Mouse (Mus musculus) lung, embryonic 15.5 days (tissue): ENCODE measurements around the gene Mycl. TPM values are rescaled to one million over a fixed set of nuclear protein-coding genes. Genes with fewer than 3 reads are reported as not detected.

Source experiments
- ATAC-seq: fragments of 200-750 bp; cut with Nextera tagmentation; 2 replicates; pipeline ENCODE4 v1.8.0; 2017; ENCODE audit warnings: moderate number of reproducible peaks, borderline replicate concordance; ENCODE audit not compliant: low FRiP score, low TSS enrichment; ENCODE audit errors: extremely low read depth
- H3K27ac ChIP-seq: fragments of 300-500 bp; sonication (generic); 2 replicates; pipeline ENCODE4 v1.5.1; 2015; ENCODE audit warnings: moderate library complexity, mild to moderate bottlenecking, inconsistent platforms
- H3K27me3 ChIP-seq: fragments of 300-500 bp; sonication (generic); 2 replicates; pipeline ENCODE4 v1.6.1; 2015; ENCODE audit warnings: inconsistent platforms
- H3K36me3 ChIP-seq: fragments of 300-500 bp; sonication (generic); 2 replicates; pipeline ENCODE4 v1.6.1; 2015; ENCODE audit warnings: inconsistent platforms
- H3K4me1 ChIP-seq: fragments of 300-500 bp; sonication (generic); 2 replicates; pipeline ENCODE4 v1.6.1; 2015; ENCODE audit warnings: inconsistent platforms
- H3K4me2 ChIP-seq: fragments of 300-500 bp; sonication (generic); 2 replicates; pipeline ENCODE4 v1.6.1; 2015; ENCODE audit warnings: inconsistent platforms, mild to moderate bottlenecking, moderate library complexity
- H3K4me3 ChIP-seq: fragments of 300-500 bp; sonication (generic); 2 replicates; pipeline ENCODE4 v1.5.1; 2015; ENCODE audit warnings: mild to moderate bottlenecking, inconsistent platforms
- H3K9ac ChIP-seq: fragments of 300-500 bp; sonication (generic); 2 replicates; pipeline ENCODE4 v1.6.1; 2015; ENCODE audit warnings: inconsistent platforms
- H3K9me3 ChIP-seq: fragments of 300-500 bp; sonication (generic); 2 replicates; pipeline ENCODE4 v1.6.1; 2016; ENCODE audit warnings: inconsistent platforms
- WGBS: fragments of 180-500 bp; shearing (Covaris S2); methylation state at CpG from one replicate; pipeline ENCODE4 v1.1.7; 2015; 5-methylcytosine and 5-hydroxymethylcytosine counted together
- polyA plus RNA-seq: library from polyadenylated mRNA; unstranded; fragments of >200 nt; fragmentation: Nextera tagmentation; extraction: Ambion mirVana; gene quantifications from 2 replicates; pipeline ENCODE4 v1.2.1, GENCODE M21; 2015

Gene Mycl
- polyA plus RNA-seq, 1 experiment from 2014 or later, result 18.5 TPM

- H3K4me3 ChIP-seq, result no peak overlapping the region
- no peak overlapping the region for H3K27ac ChIP-seq
- H3K36me3 ChIP-seq, result no peaks in the 10 kb centered on the region
- no peak overlapping the region for H3K4me2 ChIP-seq
- 27% methylated on average over 8 of the region's 8 CpGs for WGBS
- H3K4me1 ChIP-seq, result peaks cover 27% of the 10 kb centered on the region
- no peak overlapping the region for H3K9ac ChIP-seq
- H3K27me3 ChIP-seq, result peaks cover 81% of the 10 kb centered on the region
- no peak for ATAC-seq
- no peaks in the 10 kb centered on the region for H3K9me3 ChIP-seq
Measured at GRCm38 (mm10) chr4:122962751-122963150, 32.7 kb upstream of the Mycl start.

- H3K9ac ChIP-seq, result no peak overlapping the region
- no peak overlapping the region for H3K4me3 ChIP-seq
- H3K9me3 ChIP-seq, result no peaks in the 10 kb centered on the region
- H3K36me3 ChIP-seq, result no peaks in the 10 kb centered on the region
- no peaks in the 10 kb centered on the region for H3K4me1 ChIP-seq
- no peak for ATAC-seq
- H3K27ac ChIP-seq, result no peak overlapping the region
- 46% methylated on average over 4 of the region's 4 CpGs for WGBS
- no peak overlapping the region for H3K4me2 ChIP-seq
- peaks cover 72% of the 10 kb centered on the region for H3K27me3 ChIP-seq
Measured at GRCm38 (mm10) chr4:122968106-122968505, 27.3 kb upstream of the Mycl start.

- 68% methylated on average over 4 of the region's 4 CpGs for WGBS
- H3K9me3 ChIP-seq, result no peaks in the 10 kb centered on the region
- no peak overlapping the region for H3K4me3 ChIP-seq
- H3K27me3 ChIP-seq, result peaks cover 78% of the 10 kb centered on the region
- ATAC-seq, result no peak
- no peak overlapping the region for H3K27ac ChIP-seq
- no peaks in the 10 kb centered on the region for H3K4me1 ChIP-seq
- no peaks in the 10 kb centered on the region for H3K36me3 ChIP-seq
- H3K4me2 ChIP-seq, result no peak overlapping the region
- no peak overlapping the region for H3K9ac ChIP-seq
Measured at GRCm38 (mm10) chr4:122971191-122971590, 24.3 kb upstream of the Mycl start.

GRCm38 (mm10) chr4:122971646-122972045, 23.8 kb upstream of the Mycl start:
- ATAC-seq, result no peak
- Histone ChIP-seq H3K4me3 (no peak overlapping the region), H3K27ac (no peak overlapping the region), H3K4me1 (no peaks in the 10 kb centered on the region), H3K4me2 (no peak overlapping the region), H3K27me3 (peaks cover 78% of the 10 kb centered on the region), H3K9ac (no peak overlapping the region), H3K36me3 (no peaks in the 10 kb centered on the region), H3K9me3 (no peaks in the 10 kb centered on the region)
- WGBS, result 76% methylated on average over 4 of the region's 4 CpGs

GRCm38 (mm10) chr4:122972056-122972455, 23.4 kb upstream of the Mycl start:
- no peak overlapping the region for H3K27ac ChIP-seq
- no peak overlapping the region for H3K4me3 ChIP-seq
- H3K4me1 ChIP-seq, result no peaks in the 10 kb centered on the region
- H3K9ac ChIP-seq, result no peak overlapping the region
- WGBS, result 56% methylated on average over 8 of the region's 8 CpGs
- no peak for ATAC-seq
- no peak overlapping the region for H3K4me2 ChIP-seq
- no peaks in the 10 kb centered on the region for H3K9me3 ChIP-seq
- H3K27me3 ChIP-seq, result peaks cover 79% of the 10 kb centered on the region
- H3K36me3 ChIP-seq, result no peaks in the 10 kb centered on the region

GRCm38 (mm10) chr4:122974976-122975520, 20.4 kb upstream of the Mycl start:
- Histone ChIP-seq H3K36me3 (no peaks in the 10 kb centered on the region), H3K27me3 (peaks cover 74% of the 10 kb centered on the region), H3K4me1 (no peaks in the 10 kb centered on the region), H3K4me3 (no peak overlapping the region), H3K9ac (no peak overlapping the region), H3K9me3 (no peaks in the 10 kb centered on the region), H3K4me2 (no peak overlapping the region), H3K27ac (no peak overlapping the region)
- 84% methylated on average over 5 of the region's 5 CpGs for WGBS
- ATAC-seq, result no peak

GRCm38 (mm10) chr4:122976885-122977284, 18.6 kb upstream of the Mycl start:
- Histone ChIP-seq H3K4me2 (no peak overlapping the region), H3K27me3 (peaks cover 63% of the 10 kb centered on the region), H3K9me3 (no peaks in the 10 kb centered on the region), H3K27ac (no peak overlapping the region), H3K9ac (no peak overlapping the region), H3K36me3 (no peaks in the 10 kb centered on the region), H3K4me3 (no peak overlapping the region), H3K4me1 (no peaks in the 10 kb centered on the region)
- WGBS, result 64% methylated on average over 4 of the region's 4 CpGs
- no peak for ATAC-seq

GRCm38 (mm10) chr4:122978850-122979249, 16.6 kb upstream of the Mycl start:
- H3K4me1 ChIP-seq, result no peaks in the 10 kb centered on the region
- no peak for ATAC-seq
- H3K36me3 ChIP-seq, result no peaks in the 10 kb centered on the region
- peaks cover 64% of the 10 kb centered on the region for H3K27me3 ChIP-seq
- H3K9me3 ChIP-seq, result no peaks in the 10 kb centered on the region
- no peak overlapping the region for H3K27ac ChIP-seq
- H3K9ac ChIP-seq, result no peak overlapping the region
- 80% methylated on average over 2 of the region's 2 CpGs for WGBS
- no peak overlapping the region for H3K4me3 ChIP-seq
- H3K4me2 ChIP-seq, result no peak overlapping the region

GRCm38 (mm10) chr4:122979826-122980225, 15.6 kb upstream of the Mycl start:
- Histone ChIP-seq H3K27me3 (peaks cover 66% of the 10 kb centered on the region), H3K27ac (no peak overlapping the region), H3K9ac (no peak overlapping the region), H3K9me3 (no peaks in the 10 kb centered on the region), H3K4me3 (no peak overlapping the region), H3K36me3 (no peaks in the 10 kb centered on the region), H3K4me1 (no peaks in the 10 kb centered on the region), H3K4me2 (no peak overlapping the region)
- 75% methylated on average over 3 of the region's 3 CpGs for WGBS
- ATAC-seq, result no peak

GRCm38 (mm10) chr4:122980684-122981083, 14.8 kb upstream of the Mycl start:
- H3K27ac ChIP-seq, result no peak overlapping the region

GRCm38 (mm10) chr4:122981238-122981637, 14.2 kb upstream of the Mycl start:
- WGBS, result 70% methylated on average over 7 of the region's 7 CpGs
- Histone ChIP-seq H3K9me3 (no peaks in the 10 kb centered on the region), H3K4me3 (no peak overlapping the region), H3K9ac (no peak overlapping the region), H3K4me1 (no peaks in the 10 kb centered on the region), H3K36me3 (no peaks in the 10 kb centered on the region), H3K27ac (no peak overlapping the region), H3K4me2 (no peak overlapping the region), H3K27me3 (peaks cover 56% of the 10 kb centered on the region)
- ATAC-seq, result no peak

More at GRCm38 (mm10) chr4:122980684-122981083, 14.8 kb upstream of the Mycl start:
- Histone ChIP-seq H3K4me1 (no peaks in the 10 kb centered on the region), H3K36me3 (no peaks in the 10 kb centered on the region), H3K27me3 (peaks cover 61% of the 10 kb centered on the region), H3K4me3 (no peak overlapping the region), H3K9ac (no peak overlapping the region), H3K4me2 (no peak overlapping the region), H3K9me3 (no peaks in the 10 kb centered on the region)
- 69% methylated on average over 2 of the region's 2 CpGs for WGBS
- no peak for ATAC-seq

- no peak overlapping the region for H3K27ac ChIP-seq
- WGBS, result 35% methylated on average over 3 of the region's 3 CpGs
- no peak overlapping the region for H3K4me3 ChIP-seq
- H3K36me3 ChIP-seq, result no peaks in the 10 kb centered on the region
- no peaks in the 10 kb centered on the region; the same call in 1 of the 2 replicates for H3K4me1 ChIP-seq
- ATAC-seq, result no peak
- H3K9me3 ChIP-seq, result no peaks in the 10 kb centered on the region
- no peak overlapping the region for H3K9ac ChIP-seq
- H3K4me2 ChIP-seq, result no peak overlapping the region
- peaks cover 49% of the 10 kb centered on the region for H3K27me3 ChIP-seq
Measured at GRCm38 (mm10) chr4:122981930-122982329, 13.5 kb upstream of the Mycl start.

- no peak overlapping the region for H3K9ac ChIP-seq
- no peaks in the 10 kb centered on the region for H3K9me3 ChIP-seq
- H3K27me3 ChIP-seq, result peaks cover 47% of the 10 kb centered on the region
- no peak overlapping the region for H3K4me2 ChIP-seq
- H3K4me1 ChIP-seq, result no peaks in the 10 kb centered on the region; the same call in 1 of the 2 replicates
- WGBS, result 58% methylated on average over 3 of the region's 3 CpGs
- ATAC-seq, result no peak
- no peaks in the 10 kb centered on the region for H3K36me3 ChIP-seq
- H3K4me3 ChIP-seq, result no peak overlapping the region
- no peak overlapping the region for H3K27ac ChIP-seq
Measured at GRCm38 (mm10) chr4:122982537-122982936, 12.9 kb upstream of the Mycl start.
